Mouse (Mus musculus): ENCODE data around the gene Cyb561d2.

- TF ChIP-seq GATA1 (IDR thresholded peaks at IDR 0.05; ENCODE audit: low read length) (no peak), TAL1 (IDR thresholded peaks at IDR 0.05; ENCODE audit: low read length) (no peak)
These were observed 25.8 kb upstream of the Cyb561d2 start, which contains the start of gene Hyal2 for GRCm38 (mm10) chr9:107567702-107568319.

Measured in erythroblast, embryonic 14.5 days (primary cell).